Mouse (Mus musculus) neural tube, embryonic 15.5 days (tissue): ENCODE data around the gene Elovl6. TPM values are rescaled to one million over a fixed set of nuclear protein-coding genes. Genes with fewer than 3 reads are reported as not detected.
A peak's percentile ranks its signal among the peaks of the same experiment; 100 is the strongest.

ENCODE experiments used
- ATAC-seq: fragments of 200-750 bp; cut with Nextera tagmentation; 2 replicates; pipeline ENCODE4 v1.8.0; 2017; ENCODE audit warnings: mild to moderate bottlenecking, moderate TSS enrichment, moderate library complexity; ENCODE audit not compliant: low FRiP score
- H3K27ac ChIP-seq: fragments of 300-500 bp; sonication (generic); replicated peaks from 2 replicates; pipeline ENCODE4 v1.5.1; 2015; ENCODE audit warnings: mild to moderate bottlenecking, inconsistent platforms
- H3K27me3 ChIP-seq: fragments of 300-500 bp; sonication (generic); replicated peaks from 2 replicates; pipeline ENCODE4 v1.6.1; 2015; ENCODE audit warnings: inconsistent platforms
- H3K36me3 ChIP-seq: fragments of 300-500 bp; sonication (generic); 2 replicates; pipeline ENCODE4 v1.6.1; 2015; ENCODE audit warnings: inconsistent platforms
- H3K4me1 ChIP-seq: fragments of 300-500 bp; sonication (generic); 2 replicates; pipeline ENCODE4 v1.6.1; 2015; ENCODE audit warnings: inconsistent platforms
- H3K4me2 ChIP-seq: fragments of 300-500 bp; sonication (generic); 2 replicates; pipeline ENCODE4 v1.6.1; 2015; ENCODE audit warnings: inconsistent platforms, mild to moderate bottlenecking, moderate library complexity
- H3K4me3 ChIP-seq: fragments of 300-500 bp; sonication (generic); replicated peaks from 2 replicates; pipeline ENCODE4 v1.5.1; 2015; ENCODE audit warnings: mild to moderate bottlenecking, inconsistent platforms
- H3K9ac ChIP-seq: fragments of 300-500 bp; sonication (generic); replicated peaks from 2 replicates; pipeline ENCODE4 v1.6.1; 2015; ENCODE audit warnings: mild to moderate bottlenecking, inconsistent platforms
- H3K9me3 ChIP-seq: fragments of 300-500 bp; sonication (generic); replicated peaks from 2 replicates; pipeline ENCODE4 v1.6.1; 2016; ENCODE audit warnings: inconsistent platforms
- WGBS: fragments of 180-500 bp; shearing (Covaris S2); methylation state at CpG from one replicate; pipeline ENCODE4 v1.1.7; 2015; ENCODE audit warnings: mixed read lengths; 5-methylcytosine and 5-hydroxymethylcytosine counted together
- polyA plus RNA-seq: library from polyadenylated mRNA; unstranded; fragments of >200 nt; fragmentation: Nextera tagmentation; extraction: Ambion mirVana; gene quantifications from 2 replicates; pipeline ENCODE4 v1.2.1, GENCODE M21; 2015

Gene Elovl6
- polyA plus RNA-seq, 1 experiment from 2014 or later, result 41.6 TPM

DNA sequence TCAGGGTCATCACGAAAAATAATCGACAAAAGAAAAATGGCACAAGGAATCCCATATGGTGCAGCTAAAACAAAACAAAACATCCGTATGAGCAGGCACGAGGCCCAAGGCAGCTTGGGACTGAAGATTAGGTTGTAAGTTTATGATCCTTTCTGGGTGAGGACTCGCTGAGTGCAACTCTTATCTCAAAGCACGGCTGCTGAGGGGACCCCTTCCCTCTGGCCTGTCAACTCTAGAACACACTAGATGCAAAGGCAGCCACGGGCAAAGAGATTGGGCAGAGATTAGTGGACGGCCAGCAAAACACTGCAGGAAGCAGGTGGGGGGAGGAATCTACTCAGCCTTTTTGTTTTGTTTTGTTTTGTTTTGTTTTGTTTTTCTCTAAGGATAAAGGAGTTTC is 101.4 kb downstream of the Elovl6 start:
- ATAC-seq, result no peak
- H3K36me3 ChIP-seq, result peaks cover 9% of the 10 kb centered on the region; the same call in 1 of the 2 replicates
- H3K27me3 ChIP-seq, result no peaks in the 10 kb centered on the region
- H3K9ac ChIP-seq, result no peak overlapping the region
- no peak overlapping the region for H3K4me3 ChIP-seq
- 84% methylated on average over 8 of the region's 8 CpGs for WGBS
- H3K9me3 ChIP-seq, result no peaks in the 10 kb centered on the region
- no peak overlapping the region for H3K27ac ChIP-seq
- H3K4me1 ChIP-seq, result no peaks in the 10 kb centered on the region
- H3K4me2 ChIP-seq, result no peak overlapping the region

DNA sequence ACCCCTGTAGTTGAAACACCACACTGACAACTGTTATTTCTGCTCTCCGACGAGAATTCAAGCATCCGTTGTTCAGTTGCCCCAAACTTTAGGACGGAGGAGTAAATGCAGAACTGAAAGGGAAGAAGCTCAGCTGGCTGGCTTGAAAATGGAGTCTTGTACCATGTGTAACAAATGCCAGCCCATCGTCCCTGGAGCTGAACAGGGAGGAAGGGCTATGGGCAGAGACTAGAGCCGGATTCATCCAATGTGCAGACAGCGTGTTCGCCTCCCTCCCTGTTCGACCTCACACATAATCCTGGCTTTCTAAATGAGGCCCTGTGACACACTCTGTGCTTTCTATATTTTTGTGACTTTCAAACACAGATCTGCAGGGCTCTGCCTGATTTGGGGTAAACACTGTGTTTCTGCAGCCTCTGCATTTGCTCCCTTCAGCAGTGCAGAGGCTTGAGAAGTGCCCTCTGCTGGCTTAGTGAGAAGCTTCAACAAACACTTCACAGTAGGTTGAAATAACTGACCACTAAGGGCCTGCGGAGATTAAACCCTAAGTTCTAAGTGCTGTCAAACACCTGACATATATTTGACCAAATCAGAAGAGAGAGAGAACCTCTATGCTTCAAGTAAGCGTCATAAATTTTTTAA is 102.2 kb downstream of the Elovl6 start:
- Histone ChIP-seq H3K36me3 (peaks cover 9% of the 10 kb centered on the region; the same call in 1 of the 2 replicates), H3K9me3 (no peaks in the 10 kb centered on the region), H3K4me1 (no peaks in the 10 kb centered on the region), H3K27me3 (no peaks in the 10 kb centered on the region), H3K27ac (no peak overlapping the region; the same call in 1 of the 2 replicates), H3K9ac (no peak overlapping the region), H3K4me3 (no peak overlapping the region), H3K4me2 (no peak overlapping the region)
- 90% methylated on average over 11 of the region's 11 CpGs for WGBS
- peak; percentile 75 for ATAC-seq

DNA sequence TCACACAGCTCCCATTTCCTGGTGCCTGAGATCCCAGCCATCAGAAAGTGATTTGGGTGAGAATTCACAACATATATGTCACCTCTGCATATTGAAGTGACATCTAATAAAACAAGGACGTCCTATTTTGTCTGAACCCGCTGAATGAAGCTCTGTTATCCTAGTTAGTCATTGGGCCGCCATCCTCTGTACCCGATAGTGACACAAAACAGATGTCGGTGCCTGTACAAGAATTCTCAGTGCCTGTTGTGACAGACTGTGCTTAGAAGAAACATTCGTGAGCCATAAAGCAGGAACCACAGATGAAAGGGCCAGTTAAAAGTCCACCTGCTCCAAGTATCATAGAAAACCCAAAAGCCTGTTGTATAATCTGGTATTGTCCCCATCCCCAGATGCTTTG is 105.3 kb downstream of the Elovl6 start:
- 0 out of 2 replicates have a peak, but pooled peaks cover 5% of the 10 kb centered on the region for H3K36me3 ChIP-seq
- ATAC-seq, result no peak

DNA sequence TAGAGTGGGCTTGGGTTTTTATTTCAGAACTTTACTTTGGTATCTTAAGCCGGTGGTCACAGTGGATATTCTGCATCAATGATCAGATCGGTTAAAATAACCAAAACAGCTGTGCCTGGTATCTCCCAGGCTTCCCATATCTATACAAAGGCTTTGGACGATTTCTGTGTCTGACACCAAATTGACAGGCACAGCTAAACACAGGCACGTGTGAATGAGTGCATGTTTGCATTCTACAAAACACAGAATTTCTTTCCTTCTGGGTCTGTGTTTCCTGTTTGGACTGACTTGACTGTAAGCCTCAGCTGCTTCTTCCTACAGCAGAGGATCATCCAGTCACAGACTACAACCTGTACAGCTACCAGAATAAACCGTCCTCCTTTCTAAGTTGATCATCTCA is 107.5 kb downstream of the Elovl6 start:
- Histone ChIP-seq H3K27me3 (no peaks in the 10 kb centered on the region), H3K27ac (peak overlapping the region; percentile 67), H3K4me3 (no peak overlapping the region), H3K4me2 (no peak overlapping the region), H3K36me3 (0 out of 2 replicates have a peak, but pooled peaks cover 2% of the 10 kb centered on the region), H3K9ac (no peak overlapping the region), H3K9me3 (no peaks in the 10 kb centered on the region), H3K4me1 (peaks cover 5% of the 10 kb centered on the region; the same call in 1 of the 2 replicates)
- 75% methylated on average over 5 of the region's 5 CpGs for whole genome bisulfite sequencing
- no peak for ATAC-seq

More for the DNA sequence above, 105.3 kb downstream of the Elovl6 start:
- peaks cover 5% of the 10 kb centered on the region; the same call in 1 of the 2 replicates for H3K4me1 ChIP-seq
- H3K9me3 ChIP-seq, result no peaks in the 10 kb centered on the region
- 92% methylated on average over 6 of the region's 6 CpGs for WGBS
- H3K27ac ChIP-seq, result no peak overlapping the region
- no peaks in the 10 kb centered on the region for H3K27me3 ChIP-seq
- H3K4me2 ChIP-seq, result no peak overlapping the region
- H3K9ac ChIP-seq, result no peak overlapping the region
- H3K4me3 ChIP-seq, result no peak overlapping the region

DNA sequence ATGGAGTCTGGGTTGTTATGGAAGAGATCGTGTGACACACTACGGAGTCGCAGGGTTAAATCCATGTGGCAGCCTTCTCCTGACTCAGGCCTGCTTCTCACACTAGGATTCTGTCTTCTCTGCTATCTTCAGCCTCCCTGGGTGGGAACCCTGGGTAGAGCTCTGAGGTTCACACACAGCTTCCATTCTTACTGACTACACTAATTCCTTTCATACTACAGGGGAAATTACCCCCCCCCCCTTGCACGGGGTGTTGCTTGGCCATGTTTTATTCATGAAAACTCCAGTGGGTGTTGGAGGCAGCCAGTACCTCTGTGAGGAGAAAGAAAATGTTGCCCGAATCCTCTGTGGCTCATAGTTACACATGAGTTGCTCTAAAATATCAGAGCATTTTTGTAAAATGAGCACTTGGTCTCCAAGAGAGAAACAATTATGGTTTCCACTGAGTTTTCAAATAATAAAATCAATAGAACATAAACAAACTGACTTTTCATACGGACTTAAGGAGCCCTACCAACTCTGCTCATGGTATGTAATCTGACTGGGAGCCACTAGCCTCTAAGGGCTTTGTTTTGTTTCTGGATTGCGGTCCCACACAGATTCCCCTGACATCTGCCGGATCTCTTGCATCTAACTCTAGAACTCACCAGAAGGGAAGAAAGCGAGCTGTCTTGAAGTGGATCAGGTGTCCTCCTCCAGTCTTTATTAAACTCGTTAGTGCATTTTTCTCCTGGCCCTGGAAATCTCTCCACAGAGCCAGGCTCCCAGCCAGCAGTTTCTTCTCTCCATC is 108.3 kb downstream of the Elovl6 start:
- Histone ChIP-seq H3K4me1 (peaks cover 5% of the 10 kb centered on the region), H3K27ac (peak overlapping the region; percentile 67), H3K27me3 (no peaks in the 10 kb centered on the region), H3K4me3 (no peak overlapping the region), H3K9ac (no peak overlapping the region), H3K36me3 (0 out of 2 replicates have a peak, but pooled peaks cover 2% of the 10 kb centered on the region), H3K9me3 (no peaks in the 10 kb centered on the region), H3K4me2 (no peak overlapping the region)
- peak; percentile 81 for ATAC-seq
- 56% methylated on average over 10 of the region's 10 CpGs for WGBS

DNA sequence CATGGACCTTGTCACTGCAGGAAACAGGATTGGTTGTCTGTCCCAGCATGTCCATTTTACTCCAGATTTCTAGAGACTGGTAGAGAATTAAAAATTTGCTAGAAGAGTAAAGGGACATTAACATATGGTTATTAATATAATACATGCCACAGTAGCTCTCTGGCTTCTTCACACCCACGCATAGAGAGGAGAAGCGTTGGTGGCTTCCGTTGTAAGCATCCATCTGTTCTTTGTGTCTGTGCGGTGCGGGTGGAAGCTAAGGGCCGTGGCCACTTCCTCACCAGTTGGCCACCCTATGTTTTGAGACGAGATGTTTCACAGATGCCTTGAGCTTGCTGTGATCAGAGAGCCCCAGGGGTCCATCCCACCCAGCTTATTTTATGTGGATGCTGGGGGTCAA is 109.5 kb downstream of the Elovl6 start:
- Histone ChIP-seq H3K4me3 (no peak overlapping the region), H3K4me2 (no peak overlapping the region), H3K27me3 (no peaks in the 10 kb centered on the region), H3K27ac (no peak overlapping the region), H3K36me3 (0 out of 2 replicates have a peak, but pooled peaks cover 2% of the 10 kb centered on the region), H3K9ac (no peak overlapping the region), H3K9me3 (no peaks in the 10 kb centered on the region), H3K4me1 (peaks cover 8% of the 10 kb centered on the region)
- no peak for ATAC-seq
- 89% methylated on average over 7 of the region's 7 CpGs for WGBS

DNA sequence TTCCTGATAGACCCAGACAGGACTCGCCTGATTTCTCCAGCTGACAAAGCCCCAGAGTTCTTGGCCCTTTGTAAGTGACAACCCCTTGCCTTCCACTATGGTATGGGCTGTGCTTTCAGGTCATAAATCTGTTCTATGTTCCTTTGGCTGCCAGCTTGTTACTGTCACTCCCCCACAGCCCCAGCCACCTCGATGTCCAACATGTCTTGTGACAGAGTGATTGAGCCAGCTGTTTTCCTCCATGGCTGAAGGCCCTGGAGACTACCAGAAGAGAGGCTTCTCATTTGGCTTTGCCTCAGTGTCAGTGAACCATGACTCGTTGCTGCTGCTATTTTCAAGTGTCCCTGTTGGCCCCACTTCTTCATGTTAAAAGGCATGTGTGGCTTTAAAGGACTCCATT is 113.3 kb downstream of the Elovl6 start:
- H3K9ac ChIP-seq, result no peak overlapping the region
- no peak overlapping the region for H3K4me2 ChIP-seq
- H3K36me3 ChIP-seq, result no peaks in the 10 kb centered on the region
- WGBS, result 49% methylated on average over 3 of the region's 3 CpGs
- H3K27me3 ChIP-seq, result no peaks in the 10 kb centered on the region
- H3K4me1 ChIP-seq, result peaks cover 14% of the 10 kb centered on the region
- no peaks in the 10 kb centered on the region for H3K9me3 ChIP-seq
- H3K4me3 ChIP-seq, result no peak overlapping the region
- no peak overlapping the region for H3K27ac ChIP-seq
- no peak for ATAC-seq

DNA sequence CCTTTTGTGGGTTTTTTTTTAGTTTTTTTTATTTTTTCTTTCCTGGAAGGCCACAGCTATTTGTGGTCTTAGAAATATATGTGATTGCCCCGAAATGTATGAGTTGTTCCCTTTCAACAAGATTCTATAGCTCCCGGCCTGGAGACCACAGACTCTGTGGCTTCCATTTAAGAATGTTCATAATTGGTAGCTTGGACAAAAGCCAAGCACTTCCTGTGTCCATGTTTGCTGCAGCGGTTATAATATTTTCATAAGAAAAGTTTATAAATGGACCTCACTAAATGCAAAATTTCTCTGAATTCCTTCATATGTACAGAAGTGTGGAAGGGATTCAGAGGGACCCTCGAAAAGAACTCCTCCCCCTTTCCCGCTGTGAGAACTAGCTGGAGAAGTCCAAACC is 114.6 kb downstream of the Elovl6 start:
- H3K9ac ChIP-seq, result no peak overlapping the region
- no peaks in the 10 kb centered on the region for H3K9me3 ChIP-seq
- H3K4me1 ChIP-seq, result peaks cover 12% of the 10 kb centered on the region; the same call in 1 of the 2 replicates
- no peaks in the 10 kb centered on the region for H3K36me3 ChIP-seq
- WGBS, result 73% methylated on average over 5 of the region's 5 CpGs
- no peak overlapping the region for H3K27ac ChIP-seq
- no peaks in the 10 kb centered on the region for H3K27me3 ChIP-seq
- no peak overlapping the region for H3K4me3 ChIP-seq
- no peak for ATAC-seq
- no peak overlapping the region for H3K4me2 ChIP-seq

DNA sequence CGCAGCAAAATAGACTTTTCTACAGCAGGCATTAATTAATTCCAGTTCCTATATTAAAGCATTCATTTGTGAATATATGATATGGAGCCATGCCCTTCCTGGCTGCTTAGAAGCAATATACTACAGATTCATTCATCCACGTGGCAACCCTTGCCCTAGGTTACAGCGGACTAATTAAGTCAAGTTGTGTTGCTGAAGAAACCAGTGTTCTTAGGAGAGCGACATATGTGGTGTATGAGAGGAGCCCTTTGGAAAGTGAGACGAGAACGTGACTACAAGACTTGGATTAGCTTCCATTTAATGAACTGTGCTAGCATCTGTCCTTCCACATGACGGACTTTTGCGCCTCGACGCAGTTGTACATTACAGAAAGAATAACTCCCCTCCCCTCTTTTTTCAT is 115.2 kb downstream of the Elovl6 start:
- H3K9ac ChIP-seq, result no peak overlapping the region
- no peaks in the 10 kb centered on the region for H3K36me3 ChIP-seq
- peaks cover 12% of the 10 kb centered on the region; the same call in 1 of the 2 replicates for H3K4me1 ChIP-seq
- no peak overlapping the region for H3K4me3 ChIP-seq
- no peak overlapping the region for H3K4me2 ChIP-seq
- H3K9me3 ChIP-seq, result no peaks in the 10 kb centered on the region
- ATAC-seq, result no peak
- no peaks in the 10 kb centered on the region for H3K27me3 ChIP-seq
- 70% methylated on average over 10 of the region's 10 CpGs for WGBS
- no peak overlapping the region for H3K27ac ChIP-seq

DNA sequence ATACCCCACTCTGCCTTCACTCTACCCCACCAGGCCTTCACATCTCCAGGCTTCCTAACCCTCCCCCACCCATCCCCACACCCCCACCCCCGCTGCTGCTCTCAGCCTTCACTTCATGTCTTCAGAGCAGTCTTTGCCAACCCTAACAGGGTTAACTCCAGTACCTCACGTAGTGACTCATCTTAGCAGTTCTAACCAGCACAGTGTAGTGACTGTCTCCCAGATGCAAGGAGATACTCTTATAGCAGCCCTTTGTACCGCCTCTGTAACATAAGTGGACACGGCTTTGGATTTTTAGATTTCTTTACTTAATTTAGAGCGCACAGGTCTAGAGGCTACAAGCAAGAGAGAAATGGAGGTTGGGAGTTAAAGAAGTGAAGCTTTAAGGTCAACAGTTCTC is 116.4 kb downstream of the Elovl6 start:
- WGBS, result 84% methylated on average over 5 of the region's 5 CpGs

DNA sequence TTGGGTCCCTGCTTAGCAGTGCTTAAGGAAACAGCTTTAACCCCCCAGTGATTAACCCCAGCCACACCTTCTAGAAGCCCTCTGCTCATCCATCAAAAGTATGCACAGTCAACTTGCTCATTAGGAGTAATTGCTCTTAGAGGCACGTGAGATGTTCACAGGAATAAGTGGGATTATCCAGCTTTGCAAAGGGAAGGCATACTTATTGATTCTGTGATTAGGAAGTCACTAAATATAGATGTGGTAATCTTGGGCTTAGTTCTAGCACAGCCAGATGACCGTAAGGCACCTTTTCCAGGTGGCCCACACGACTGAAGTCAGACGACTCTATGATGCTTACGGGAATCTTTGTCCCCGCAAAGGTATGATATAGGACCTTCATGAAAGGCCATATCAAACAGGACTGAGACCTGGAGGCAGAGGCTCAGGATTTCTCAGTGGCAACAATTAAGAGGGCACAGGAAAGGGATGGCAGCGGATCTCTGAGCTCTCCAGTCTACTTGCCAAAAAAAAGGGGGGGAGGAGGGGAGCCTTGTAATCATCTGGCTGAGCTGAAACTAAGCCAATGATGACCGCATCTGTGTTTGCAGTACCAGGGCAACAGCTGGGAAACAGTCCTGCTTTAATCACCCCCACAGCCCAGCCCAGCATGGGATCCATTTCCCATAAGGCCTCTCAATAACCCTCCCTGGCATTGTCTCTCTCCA is 117.6 kb downstream of the Elovl6 start:
- 67% methylated on average over 8 of the region's 8 CpGs for WGBS
- no peak overlapping the region for H3K4me2 ChIP-seq
- ATAC-seq, result no peak
- H3K27me3 ChIP-seq, result no peaks in the 10 kb centered on the region
- H3K4me3 ChIP-seq, result no peak overlapping the region
- no peak overlapping the region for H3K9ac ChIP-seq
- H3K27ac ChIP-seq, result no peak overlapping the region
- peaks cover 12% of the 10 kb centered on the region; the same call in 1 of the 2 replicates for H3K4me1 ChIP-seq
- H3K9me3 ChIP-seq, result no peaks in the 10 kb centered on the region
- H3K36me3 ChIP-seq, result no peaks in the 10 kb centered on the region

More for the DNA sequence above, 116.4 kb downstream of the Elovl6 start:
- no peaks in the 10 kb centered on the region for H3K27me3 ChIP-seq
- no peak for ATAC-seq
- no peaks in the 10 kb centered on the region for H3K36me3 ChIP-seq
- peaks cover 12% of the 10 kb centered on the region; the same call in 1 of the 2 replicates for H3K4me1 ChIP-seq
- H3K9ac ChIP-seq, result no peak overlapping the region
- H3K4me2 ChIP-seq, result no peak overlapping the region
- no peak overlapping the region for H3K27ac ChIP-seq
- no peaks in the 10 kb centered on the region for H3K9me3 ChIP-seq
- no peak overlapping the region for H3K4me3 ChIP-seq
